8 mouse cellular contexts compared by ENCODE assay signal in the genomic region with DNA sequence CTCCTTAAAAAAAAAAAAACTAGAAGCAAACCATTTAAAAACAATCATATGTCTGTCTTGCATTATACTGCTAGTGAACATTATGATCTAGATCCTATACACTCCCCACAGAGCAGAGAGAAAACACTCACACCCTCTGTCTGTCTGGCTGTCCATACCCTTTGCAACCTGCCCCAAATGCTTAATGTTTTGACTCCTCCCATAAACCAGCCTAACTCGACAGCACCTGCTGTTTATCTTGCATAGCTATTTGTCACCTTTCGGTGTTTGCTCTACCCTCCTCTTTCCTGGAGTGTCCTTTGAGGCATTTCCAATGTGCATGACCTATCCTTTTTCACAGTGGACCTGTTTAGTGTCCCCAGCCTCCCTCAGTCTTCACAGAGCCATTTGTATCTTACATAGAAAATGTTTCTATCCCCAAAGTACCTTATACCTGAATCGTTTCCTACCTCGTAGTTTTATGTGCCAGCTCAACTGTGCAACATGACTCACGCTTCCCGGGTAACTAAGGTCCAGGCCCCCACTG. TPM values are rescaled to one million over a fixed set of nuclear protein-coding genes. Genes with fewer than 3 reads are reported as not detected.
DNase-seq lines count a peak whose midpoint lies in the region; ATAC-seq and TF ChIP-seq lines count a peak whose summit lies in the region.

No protein-coding gene starts in this region.

- TF ChIP-seq CTCF in hindbrain, postnatal 0 days (IDR thresholded peaks at IDR 0.05; ENCODE audit: low read depth) = no peak

- peak; percentile 51; the same call in 1 of the 2 replicates for ATAC-seq in kidney, embryonic 14.5 days (ENCODE audit: low FRiP score, low TSS enrichment)
- ATAC-seq in hindbrain, postnatal 0 days = no peak; the same call in 1 of the 2 replicates
- ATAC-seq in midbrain, embryonic 15.5 days (replicated peaks) = peak; percentile 35

- peaks cover 4% of the 10 kb centered on the region; the same call in 1 of the 2 replicates for H3K36me3 ChIP-seq in kidney, embryonic 14.5 days (ENCODE audit: control insufficient read depth, insufficient read depth, low read length)
- H3K36me3 ChIP-seq in embryonic facial prominence, embryonic 10.5 days (replicated peaks) = peaks cover 31% of the 10 kb centered on the region
- peaks cover 10% of the 10 kb centered on the region for H3K36me3 ChIP-seq in hindbrain, postnatal 0 days (ENCODE audit: insufficient read depth, low read length)
- H3K36me3 ChIP-seq in midbrain, embryonic 15.5 days (replicated peaks) = 0 out of 2 replicates have a peak, but pooled peaks cover 5% of the 10 kb centered on the region

- H3K9me3 ChIP-seq in kidney, embryonic 14.5 days (ENCODE audit: control insufficient read depth, low read length) = no peaks in the 10 kb centered on the region
- H3K9me3 ChIP-seq in embryonic facial prominence, embryonic 10.5 days = no peaks in the 10 kb centered on the region
- no peaks in the 10 kb centered on the region for H3K9me3 ChIP-seq in hindbrain, postnatal 0 days (ENCODE audit: low read length)
- H3K9me3 ChIP-seq in midbrain, embryonic 15.5 days = no peaks in the 10 kb centered on the region

- no peaks in the 10 kb centered on the region for H3K27me3 ChIP-seq in kidney, embryonic 14.5 days (ENCODE audit: control insufficient read depth, insufficient read depth, low read length)
- H3K27me3 ChIP-seq in embryonic facial prominence, embryonic 10.5 days (replicated peaks; ENCODE audit: low read depth, poor library complexity, severe bottlenecking) = no peaks in the 10 kb centered on the region
- no peaks in the 10 kb centered on the region for H3K27me3 ChIP-seq in hindbrain, postnatal 0 days (ENCODE audit: insufficient read depth, low read length)
- H3K27me3 ChIP-seq in midbrain, embryonic 15.5 days (replicated peaks) = no peaks in the 10 kb centered on the region

- no peaks in the 10 kb centered on the region for H3K4me1 ChIP-seq in kidney, embryonic 14.5 days (ENCODE audit: control insufficient read depth, insufficient read depth, low read length)
- peaks cover 15% of the 10 kb centered on the region for H3K4me1 ChIP-seq in embryonic facial prominence, embryonic 10.5 days
- peaks cover 13% of the 10 kb centered on the region for H3K4me1 ChIP-seq in hindbrain, postnatal 0 days (ENCODE audit: insufficient read depth, low read length)
- peaks cover 16% of the 10 kb centered on the region for H3K4me1 ChIP-seq in midbrain, embryonic 15.5 days

- H3K9ac ChIP-seq in kidney, embryonic 14.5 days (ENCODE audit: low read depth, low read length) = peak overlapping the region; percentile 36; the same call in 1 of the 2 replicates
- peak overlapping the region; percentile 90 for H3K9ac ChIP-seq in hindbrain, postnatal 0 days (replicated peaks; ENCODE audit: low read length)
- peak overlapping the region; percentile 96 for H3K9ac ChIP-seq in midbrain, embryonic 15.5 days

- no peak for DNase-seq in kidney, postnatal 14 days
- no peak for DNase-seq in embryonic facial prominence, embryonic 10.5 days (ENCODE audit: low spot score)
- no peak for DNase-seq in hindbrain, postnatal 0 days (ENCODE audit: low spot score)
- DNase-seq in layer of hippocampus, postnatal 25 days (ENCODE audit: extremely low spot score in 1 of 2, low spot score in 1 of 2) = no peak
- no peak for DNase-seq in left cerebral cortex, postnatal 4 days
- DNase-seq in spleen, postnatal 10 days (ENCODE audit: low spot score in 2 of 2) = no peak

- intact Hi-C loops in left cerebral cortex, postnatal 4 days (cut with DNase I) = no loop called here

- no peak overlapping the region for H3K27ac ChIP-seq in kidney, embryonic 14.5 days (ENCODE audit: low read depth, low read length)
- peak overlapping the region; percentile 95 for H3K27ac ChIP-seq in embryonic facial prominence, embryonic 10.5 days (replicated peaks)
- peak overlapping the region; percentile 91; the same call in 1 of the 2 replicates for H3K27ac ChIP-seq in hindbrain, postnatal 0 days
- H3K27ac ChIP-seq in midbrain, embryonic 15.5 days = peak overlapping the region; percentile 84; the same call in 1 of the 2 replicates

- H3K4me3 ChIP-seq in kidney, embryonic 14.5 days (ENCODE audit: low read length) = peak overlapping the region; percentile 69
- peak overlapping the region; percentile 86 for H3K4me3 ChIP-seq in embryonic facial prominence, embryonic 10.5 days
- H3K4me3 ChIP-seq in hindbrain, postnatal 0 days (ENCODE audit: low read length) = peak overlapping the region; percentile 77
- H3K4me3 ChIP-seq in midbrain, embryonic 15.5 days = peak overlapping the region; percentile 96

- WGBS in kidney, embryonic 14.5 days = 6% methylated on average over 6 of the region's 6 CpGs
- WGBS in embryonic facial prominence, embryonic 10.5 days = 13% methylated on average over 6 of the region's 6 CpGs
- WGBS in hindbrain, postnatal 0 days = 10% methylated on average over 6 of the region's 6 CpGs
- 9% methylated on average over 6 of the region's 6 CpGs for WGBS in midbrain, embryonic 15.5 days

- peak overlapping the region; percentile 80 for H3K4me2 ChIP-seq in kidney, embryonic 14.5 days (replicated peaks; ENCODE audit: low read depth, low read length)
- H3K4me2 ChIP-seq in hindbrain, postnatal 0 days (ENCODE audit: low read depth, low read length) = peak overlapping the region; percentile 98
- H3K4me2 ChIP-seq in midbrain, embryonic 15.5 days = peak overlapping the region; percentile 90

RNA-seq across cellular contexts. Expression of a gene that starts 0.4 kb away (rescaled TPM):
- 174 and 223 TPM in 2 replicates for polyA plus RNA-seq in kidney, embryonic 14.5 days (2014; fragmentation: Nextera tagmentation; extraction: Ambion mirVana)
- 208 and 219 TPM in 2 replicates for polyA plus RNA-seq in embryonic facial prominence, embryonic 10.5 days (2016; fragmentation: Nextera tagmentation; extraction: Ambion mirVana)
- 164 and 179 TPM in 2 replicates for total RNA-seq in hindbrain, postnatal 0 days (2014; rRNA removed)
- polyA plus RNA-seq in hindbrain, postnatal 0 days (2015; fragmentation: Nextera tagmentation; extraction: Ambion mirVana) = 383 and 384 TPM in 2 replicates
- polyA plus RNA-seq in midbrain, embryonic 15.5 days (2015; fragmentation: Nextera tagmentation; extraction: Ambion mirVana) = 214 and 222 TPM in 2 replicates
- total RNA-seq in layer of hippocampus, postnatal 25 days (2021) = 100 to 1,000 TPM; 281 to 321 TPM
- total RNA-seq in left cerebral cortex, postnatal 4 days (2021) = 10 to 100 TPM; 80.6 to 81.3 TPM

RNA-seq across cellular contexts. Expression of a gene that starts 18.2 kb away (rescaled TPM):
- polyA plus RNA-seq in kidney, embryonic 14.5 days (2014; fragmentation: Nextera tagmentation; extraction: Ambion mirVana) = not detected in 2 replicates
- polyA plus RNA-seq in embryonic facial prominence, embryonic 10.5 days (2016; fragmentation: Nextera tagmentation; extraction: Ambion mirVana) = not detected in 2 replicates
- not detected in 2 replicates for total RNA-seq in hindbrain, postnatal 0 days (2014; rRNA removed)
- not detected in 2 replicates for polyA plus RNA-seq in hindbrain, postnatal 0 days (2015; fragmentation: Nextera tagmentation; extraction: Ambion mirVana)
- polyA plus RNA-seq in midbrain, embryonic 15.5 days (2015; fragmentation: Nextera tagmentation; extraction: Ambion mirVana) = 0.09 TPM in 1 of 2 replicates, not detected in the other
- total RNA-seq in layer of hippocampus, postnatal 25 days (2021) = not detected
- total RNA-seq in left cerebral cortex, postnatal 4 days (2021) = not detected

RNA-seq across cellular contexts. Expression of a gene that starts 36.4 kb away (rescaled TPM):
- 18.6 and 22.6 TPM in 2 replicates for polyA plus RNA-seq in kidney, embryonic 14.5 days (2014; fragmentation: Nextera tagmentation; extraction: Ambion mirVana)
- polyA plus RNA-seq in embryonic facial prominence, embryonic 10.5 days (2016; fragmentation: Nextera tagmentation; extraction: Ambion mirVana) = 18.5 and 22.8 TPM in 2 replicates
- total RNA-seq in hindbrain, postnatal 0 days (2014; rRNA removed) = 29.8 and 41.1 TPM in 2 replicates
- polyA plus RNA-seq in hindbrain, postnatal 0 days (2015; fragmentation: Nextera tagmentation; extraction: Ambion mirVana) = 39.0 and 39.7 TPM in 2 replicates
- polyA plus RNA-seq in midbrain, embryonic 15.5 days (2015; fragmentation: Nextera tagmentation; extraction: Ambion mirVana) = 63.6 and 73.0 TPM in 2 replicates
- total RNA-seq in layer of hippocampus, postnatal 25 days (2021) = 100 to 1,000 TPM; 150 to 174 TPM
- total RNA-seq in left cerebral cortex, postnatal 4 days (2021) = 10 to 100 TPM; 29.3 to 29.7 TPM

RNA-seq across cellular contexts. Expression of a gene that starts 48.3 kb away (rescaled TPM):
- polyA plus RNA-seq in kidney, embryonic 14.5 days (2014; fragmentation: Nextera tagmentation; extraction: Ambion mirVana) = 4.4 and 5.7 TPM in 2 replicates
- polyA plus RNA-seq in embryonic facial prominence, embryonic 10.5 days (2016; fragmentation: Nextera tagmentation; extraction: Ambion mirVana) = 8.6 and 8.9 TPM in 2 replicates
- 8.7 and 18.9 TPM in 2 replicates for total RNA-seq in hindbrain, postnatal 0 days (2014; rRNA removed)
- polyA plus RNA-seq in hindbrain, postnatal 0 days (2015; fragmentation: Nextera tagmentation; extraction: Ambion mirVana) = 12.6 and 15.5 TPM in 2 replicates
- polyA plus RNA-seq in midbrain, embryonic 15.5 days (2015; fragmentation: Nextera tagmentation; extraction: Ambion mirVana) = 17.5 and 18.9 TPM in 2 replicates
- total RNA-seq in layer of hippocampus, postnatal 25 days (2021) = 10 to 100 TPM; 12.1 to 14.2 TPM
- total RNA-seq in left cerebral cortex, postnatal 4 days (2021) = 1 to 10 TPM; 4.9 to 5.3 TPM

Comparison
In these comparisons a context has a peak if more than half of its experiments do, and no peak if none do; other contexts are left out.
1. H3K9ac ChIP-seq: peak in every context shown above with its lines; median percentile 96 in midbrain, embryonic 15.5 days; 90 in hindbrain, postnatal 0 days; 36 in kidney, embryonic 14.5 days.